Mouse (Mus musculus): Measurements from ENCODE around the gene Pdcd6ip.

Pdcd6ip gene

GRCm38 (mm10) chr9:113626730-113627129, 81.3 kb downstream of the Pdcd6ip start:
- no peak for DNase-seq (ENCODE audit: low spot score)

- DNase-seq (ENCODE audit: low spot score), result no peak
These were observed 84.0 kb downstream of the Pdcd6ip start for GRCm38 (mm10) chr9:113624086-113624485.

- DNase-seq (ENCODE audit: low spot score), result no peak
These were observed 91.0 kb downstream of the Pdcd6ip start for GRCm38 (mm10) chr9:113617081-113617480.

GRCm38 (mm10) chr9:113610776-113611175, 97.3 kb downstream of the Pdcd6ip start:
- DNase-seq (ENCODE audit: low spot score), result no peak

- DNase-seq (ENCODE audit: low spot score), result no peak
These were observed 105.9 kb downstream of the Pdcd6ip start for GRCm38 (mm10) chr9:113602140-113602539.
